Mouse (Mus musculus) heart, embryonic 12.5 days (tissue): ENCODE measurements around the gene Ceacam3. TPM values are rescaled to one million over a fixed set of nuclear protein-coding genes. Genes with fewer than 3 reads are reported as not detected.
"Not testable (repeated sequence)": the region's sequence is repeated elsewhere in the genome, so short reads cannot be mapped to it uniquely, and the experiment has no call there.

ENCODE experiments used
- ATAC-seq: fragments of 200-750 bp; cut with Nextera tagmentation; 2 replicates; pipeline ENCODE4 v1.8.0; 2017; ENCODE audit warnings: moderate TSS enrichment, moderate library complexity; ENCODE audit not compliant: insufficient number of reproducible peaks, low FRiP score
- H3K27ac ChIP-seq: fragments of 300-500 bp; sonication (generic); 2 replicates; pipeline ENCODE4 v1.5.1; 2016; ENCODE audit warnings: mild to moderate bottlenecking, moderate library complexity; ENCODE audit not compliant: poor library complexity, severe bottlenecking
- H3K27me3 ChIP-seq: fragments of 300-500 bp; sonication (generic); replicated peaks from 2 replicates; pipeline ENCODE4 v1.6.1; 2016; ENCODE audit warnings: mild to moderate bottlenecking, moderate library complexity
- H3K36me3 ChIP-seq: fragments of 300-500 bp; sonication (generic); 2 replicates; pipeline ENCODE4 v1.6.1; 2016; ENCODE audit warnings: mild to moderate bottlenecking, moderate library complexity
- H3K4me1 ChIP-seq: fragments of 300-500 bp; sonication (generic); replicated peaks from 2 replicates; pipeline ENCODE4 v1.6.1; 2016; ENCODE audit warnings: mild to moderate bottlenecking
- H3K4me2 ChIP-seq: fragments of 300-500 bp; sonication (generic); 2 replicates; pipeline ENCODE4 v1.6.1; 2016; ENCODE audit warnings: mild to moderate bottlenecking, moderate library complexity
- H3K4me3 ChIP-seq: fragments of 300-500 bp; sonication (generic); 2 replicates; pipeline ENCODE4 v1.5.1; 2016; ENCODE audit warnings: mild to moderate bottlenecking
- H3K9ac ChIP-seq: fragments of 300-500 bp; sonication (generic); 2 replicates; pipeline ENCODE4 v1.6.1; 2016; ENCODE audit warnings: mild to moderate bottlenecking, moderate library complexity
- H3K9me3 ChIP-seq: fragments of 300-500 bp; sonication (generic); replicated peaks from 2 replicates; pipeline ENCODE4 v1.6.1; 2016; ENCODE audit warnings: mild to moderate bottlenecking, moderate library complexity
- WGBS: fragments of 180-500 bp; shearing (Covaris S2); methylation state at CpG from one replicate; pipeline ENCODE4 v1.1.7; 2016; 5-methylcytosine and 5-hydroxymethylcytosine counted together
- polyA plus RNA-seq: library from polyadenylated mRNA; unstranded; fragments of >200 nt; fragmentation: Nextera tagmentation; extraction: Ambion mirVana; gene quantifications from 2 replicates; pipeline ENCODE4 v1.2.1, GENCODE M21; 2016

Gene Ceacam3
- polyA plus RNA-seq: not detected in 2 replicates

- ATAC-seq: no peak
- no peak within 1 kb of the TSS for H3K4me3 ChIP-seq
- H3K27ac ChIP-seq: no peak within 1 kb of the TSS
- WGBS: 67% methylated on average over 2 of the region's 2 CpGs
- no peak within 1 kb of the TSS for H3K4me2 ChIP-seq
- no peaks in the 10 kb centered on the region for H3K36me3 ChIP-seq
- no peak within 1 kb of the TSS for H3K9ac ChIP-seq
- peaks cover 18% of the 10 kb centered on the region for H3K9me3 ChIP-seq
- no peaks in the 10 kb centered on the region for H3K4me1 ChIP-seq
- H3K27me3 ChIP-seq: no peaks in the 10 kb centered on the region
Observed at GRCm38 (mm10) chr7:17149931-17150330, at the start of gene Ceacam3. Ceacam3 (plus strand) TSS chr7:17150282.

- H3K4me1 ChIP-seq, H3K9ac ChIP-seq, H3K27me3 ChIP-seq, H3K9me3 ChIP-seq, H3K4me2 ChIP-seq, ATAC-seq, H3K36me3 ChIP-seq, H3K4me3 ChIP-seq, H3K27ac ChIP-seq: not testable (repeated sequence)
- 81% methylated on average over 13 of the region's 13 CpGs for WGBS
Observed at GRCm38 (mm10) chr7:17101631-17102030, 48.5 kb upstream of the Ceacam3 start.

GRCm38 (mm10) chr7:17135307-17135706 lies 14.8 kb upstream of the Ceacam3 start:
- no peaks in the 10 kb centered on the region for H3K27me3 ChIP-seq
- 0 out of 2 replicates have a peak, but pooled peaks cover 3% of the 10 kb centered on the region for H3K9me3 ChIP-seq
- no peaks in the 10 kb centered on the region for H3K4me1 ChIP-seq
- H3K4me2 ChIP-seq: no peak overlapping the region
- no peak overlapping the region for H3K27ac ChIP-seq
- H3K4me3 ChIP-seq: no peak overlapping the region
- H3K36me3 ChIP-seq: no peaks in the 10 kb centered on the region
- 73% methylated on average over 1 of the region's 1 CpGs for WGBS
- no peak for ATAC-seq
- no peak overlapping the region for H3K9ac ChIP-seq

GRCm38 (mm10) chr7:17155634-17156033 lies 5.6 kb downstream of the Ceacam3 start:
- ATAC-seq: no peak
- Histone ChIP-seq H3K27me3 (no peaks in the 10 kb centered on the region), H3K9ac (no peak overlapping the region), H3K4me2 (no peak overlapping the region), H3K9me3 (peaks cover 29% of the 10 kb centered on the region; the same call in 1 of the 2 replicates), H3K36me3 (no peaks in the 10 kb centered on the region), H3K27ac (no peak overlapping the region), H3K4me1 (no peaks in the 10 kb centered on the region), H3K4me3 (no peak overlapping the region)
- WGBS: 36% methylated on average over 2 of the region's 2 CpGs

GRCm38 (mm10) chr7:17156885-17157677 lies 7.0 kb downstream of the Ceacam3 start:
- 65% methylated on average over 3 of the region's 3 CpGs for WGBS
- H3K36me3 ChIP-seq: no peaks in the 10 kb centered on the region
- H3K27me3 ChIP-seq: no peaks in the 10 kb centered on the region

GRCm38 (mm10) chr7:17159011-17159410 lies 8.9 kb downstream of the Ceacam3 start:
- ATAC-seq: no peak
- Histone ChIP-seq H3K9ac (no peak overlapping the region), H3K4me1 (no peaks in the 10 kb centered on the region), H3K4me2 (no peak overlapping the region), H3K9me3 (peaks cover 26% of the 10 kb centered on the region; the same call in 1 of the 2 replicates), H3K4me3 (no peak overlapping the region), H3K36me3 (no peaks in the 10 kb centered on the region), H3K27ac (no peak overlapping the region), H3K27me3 (no peaks in the 10 kb centered on the region)
- 67% methylated on average over 7 of the region's 7 CpGs for WGBS

More at GRCm38 (mm10) chr7:17156885-17157677, 7.0 kb downstream of the Ceacam3 start:
- Histone ChIP-seq H3K9ac (no peak overlapping the region), H3K4me2 (no peak overlapping the region), H3K4me1 (no peaks in the 10 kb centered on the region), H3K27ac (no peak overlapping the region), H3K4me3 (no peak overlapping the region), H3K9me3 (peaks cover 27% of the 10 kb centered on the region; the same call in 1 of the 2 replicates)
- ATAC-seq: no peak

GRCm38 (mm10) chr7:17171827-17172226 lies 21.7 kb downstream of the Ceacam3 start:
- ATAC-seq: no peak
- WGBS: 80% methylated on average over 4 of the region's 4 CpGs
- Histone ChIP-seq H3K27me3 (no peaks in the 10 kb centered on the region), H3K4me1 (no peaks in the 10 kb centered on the region), H3K4me2 (no peak overlapping the region), H3K4me3 (no peak overlapping the region), H3K27ac (no peak overlapping the region), H3K36me3 (no peaks in the 10 kb centered on the region), H3K9me3 (peaks cover 23% of the 10 kb centered on the region), H3K9ac (no peak overlapping the region)

- Histone ChIP-seq H3K36me3 (no peaks in the 10 kb centered on the region), H3K9ac (no peak within 1 kb of the TSS), H3K27ac (no peak within 1 kb of the TSS), H3K4me1 (no peaks in the 10 kb centered on the region), H3K4me3 (no peak within 1 kb of the TSS), H3K4me2 (no peak within 1 kb of the TSS), H3K9me3 (peaks cover 54% of the 10 kb centered on the region), H3K27me3 (no peaks in the 10 kb centered on the region)
- ATAC-seq: no peak
Observed at GRCm38 (mm10) chr7:17203177-17203576, 53.1 kb downstream of the Ceacam3 start, which contains the start of gene Psg29. Psg29 (plus strand) TSS chr7:17203477.

GRCm38 (mm10) chr7:17205530-17206184 lies 55.6 kb downstream of the Ceacam3 start:
- no peaks in the 10 kb centered on the region for H3K4me1 ChIP-seq
- no peak overlapping the region for H3K4me3 ChIP-seq
- no peak overlapping the region for H3K4me2 ChIP-seq
- 52% methylated on average over 3 of the region's 3 CpGs for WGBS
- H3K27ac ChIP-seq: no peak overlapping the region
- peaks cover 60% of the 10 kb centered on the region for H3K9me3 ChIP-seq
- H3K27me3 ChIP-seq: no peaks in the 10 kb centered on the region
- no peak for ATAC-seq
- no peak overlapping the region for H3K9ac ChIP-seq
- no peaks in the 10 kb centered on the region for H3K36me3 ChIP-seq
